ENCODE assay signal across 7 mouse cellular contexts in genomic region chr11:70225798-70226601, GRCm38 (mm10). TPM values are rescaled to one million over a fixed set of nuclear protein-coding genes. Genes with fewer than 3 reads are reported as not detected.
DNase-seq lines count a peak whose midpoint lies in the region; ATAC-seq lines count a peak whose summit lies in the region.

No protein-coding gene starts in this region.

- H3K9ac ChIP-seq in heart, embryonic 13.5 days, result peak overlapping the region; percentile 82
- no peak overlapping the region; the same call in 1 of the 2 replicates for H3K9ac ChIP-seq in limb, embryonic 13.5 days

- peaks cover 68% of the 10 kb centered on the region for H3K27me3 ChIP-seq in heart, embryonic 13.5 days (replicated peaks)
- H3K27me3 ChIP-seq in limb, embryonic 13.5 days, result peaks cover 81% of the 10 kb centered on the region

- H3K9me3 ChIP-seq in heart, embryonic 13.5 days, result no peaks in the 10 kb centered on the region
- H3K9me3 ChIP-seq in limb, embryonic 13.5 days, result no peaks in the 10 kb centered on the region

- peak; percentile 23 for DNase-seq in retina, postnatal 1 day
- no peak for DNase-seq in retina, embryonic 14.5 days (ENCODE audit: low spot score)
- no peak for DNase-seq in testis, postnatal 10 days (ENCODE audit: low spot score)
- DNase-seq in thymus, adult 18-20 months, result no peak
- no peak for DNase-seq in gastrocnemius, postnatal 10 days

- H3K4me1 ChIP-seq in heart, embryonic 13.5 days, result peaks cover 73% of the 10 kb centered on the region
- H3K4me1 ChIP-seq in limb, embryonic 13.5 days, result peaks cover 39% of the 10 kb centered on the region

- WGBS in heart, embryonic 13.5 days, result 18% methylated on average over 27 of the region's 27 CpGs
- WGBS in limb, embryonic 13.5 days, result 22% methylated on average over 27 of the region's 27 CpGs

- peak overlapping the region; percentile 71 for H3K4me2 ChIP-seq in heart, embryonic 13.5 days
- peak overlapping the region; percentile 56 for H3K4me2 ChIP-seq in limb, embryonic 13.5 days (replicated peaks)

- H3K4me3 ChIP-seq in heart, embryonic 13.5 days, result peak overlapping the region; percentile 51
- H3K4me3 ChIP-seq in limb, embryonic 13.5 days, result peak overlapping the region; percentile 33

- ATAC-seq in heart, embryonic 13.5 days (ENCODE audit: extremely low read depth, insufficient number of reproducible peaks, low FRiP score, low TSS enrichment), result no peak
- ATAC-seq in limb, embryonic 13.5 days (ENCODE audit: low FRiP score, low read depth), result no peak

- peak overlapping the region; percentile 88 for H3K27ac ChIP-seq in heart, embryonic 13.5 days (replicated peaks)
- no peak overlapping the region for H3K27ac ChIP-seq in limb, embryonic 13.5 days

- H3K36me3 ChIP-seq in heart, embryonic 13.5 days, result no peaks in the 10 kb centered on the region
- H3K36me3 ChIP-seq in limb, embryonic 13.5 days, result no peaks in the 10 kb centered on the region

RNA-seq across cellular contexts. Expression of gene Bcl6b, which starts 3.6 kb away (rescaled TPM):
- polyA plus RNA-seq in heart, embryonic 13.5 days (2015; fragmentation: Nextera tagmentation; extraction: Ambion mirVana), result 17.8 and 18.3 TPM in 2 replicates
- polyA plus RNA-seq in limb, embryonic 13.5 days (2015; fragmentation: Nextera tagmentation; extraction: Ambion mirVana), result 10.0 and 10.3 TPM in 2 replicates
- 10 to 100 TPM; 12.6 to 21.5 TPM for total RNA-seq in gastrocnemius, postnatal 10 days (2021)

RNA-seq across cellular contexts. Expression of gene Slc16a13, which starts 5.1 kb away (rescaled TPM):
- 5.0 and 7.1 TPM in 2 replicates for polyA plus RNA-seq in heart, embryonic 13.5 days (2015; fragmentation: Nextera tagmentation; extraction: Ambion mirVana)
- polyA plus RNA-seq in limb, embryonic 13.5 days (2015; fragmentation: Nextera tagmentation; extraction: Ambion mirVana), result 10.9 and 11.5 TPM in 2 replicates
- total RNA-seq in gastrocnemius, postnatal 10 days (2021), result 1 to 10 TPM; 1.1 to 3.7 TPM

RNA-seq across cellular contexts. Expression of gene 0610010K14Rik, which starts 11.7 kb away (rescaled TPM):
- 125 and 137 TPM in 2 replicates for polyA plus RNA-seq in heart, embryonic 13.5 days (2015; fragmentation: Nextera tagmentation; extraction: Ambion mirVana)
- 203 and 209 TPM in 2 replicates for polyA plus RNA-seq in limb, embryonic 13.5 days (2015; fragmentation: Nextera tagmentation; extraction: Ambion mirVana)
- 10 to 100 TPM; 46.0 to 51.4 TPM for total RNA-seq in gastrocnemius, postnatal 10 days (2021)

RNA-seq across cellular contexts. Expression of gene Slc16a11, which starts 13.4 kb away (rescaled TPM):
- 0.28 and 0.60 TPM in 2 replicates for polyA plus RNA-seq in heart, embryonic 13.5 days (2015; fragmentation: Nextera tagmentation; extraction: Ambion mirVana)
- 1.5 and 1.7 TPM in 2 replicates for polyA plus RNA-seq in limb, embryonic 13.5 days (2015; fragmentation: Nextera tagmentation; extraction: Ambion mirVana)
- total RNA-seq in gastrocnemius, postnatal 10 days (2021), result under 1 TPM in 1 of 2 experiments, not detected in 1; 0.63 TPM

RNA-seq across cellular contexts. Expression of gene Gm21988, which starts 13.6 kb away (rescaled TPM):
- polyA plus RNA-seq in heart, embryonic 13.5 days (2015; fragmentation: Nextera tagmentation; extraction: Ambion mirVana), result 9.0 and 9.5 TPM in 2 replicates
- 11.6 and 12.1 TPM in 2 replicates for polyA plus RNA-seq in limb, embryonic 13.5 days (2015; fragmentation: Nextera tagmentation; extraction: Ambion mirVana)
- total RNA-seq in gastrocnemius, postnatal 10 days (2021), result 1 to 10 TPM; 2.8 to 3.8 TPM
